Mouse (Mus musculus) midbrain, embryonic 12.5 days (tissue): ENCODE measurements around the gene Syt15. TPM values are rescaled to one million over a fixed set of nuclear protein-coding genes. Genes with fewer than 3 reads are reported as not detected.

ENCODE experiments used
- ATAC-seq: fragments of 200-750 bp; cut with Nextera tagmentation; 2 replicates; pipeline ENCODE4 v1.8.0; 2017; ENCODE audit warnings: low read depth, moderate TSS enrichment, moderate library complexity; ENCODE audit not compliant: low FRiP score
- H3K27ac ChIP-seq: fragments of 300-500 bp; sonication (generic); replicated peaks from 2 replicates; pipeline ENCODE4 v1.5.1; 2016; ENCODE audit warnings: mild to moderate bottlenecking
- H3K27me3 ChIP-seq: fragments of 300-500 bp; sonication (generic); 2 replicates; pipeline ENCODE4 v1.6.1; 2016; ENCODE audit warnings: mild to moderate bottlenecking
- H3K36me3 ChIP-seq: fragments of 300-500 bp; sonication (generic); 2 replicates; pipeline ENCODE4 v1.6.1; 2016
- H3K4me1 ChIP-seq: fragments of 300-500 bp; sonication (generic); 2 replicates; pipeline ENCODE4 v1.6.1; 2016
- H3K4me2 ChIP-seq: fragments of 300-500 bp; sonication (generic); replicated peaks from 2 replicates; pipeline ENCODE4 v1.6.1; 2016; ENCODE audit warnings: mild to moderate bottlenecking, moderate library complexity
- H3K4me3 ChIP-seq: fragments of 300-500 bp; sonication (generic); 2 replicates; pipeline ENCODE4 v1.5.1; 2016; ENCODE audit warnings: mild to moderate bottlenecking
- H3K9ac ChIP-seq: fragments of 300-500 bp; sonication (generic); replicated peaks from 2 replicates; pipeline ENCODE4 v1.6.1; 2016; ENCODE audit warnings: mild to moderate bottlenecking, moderate library complexity
- H3K9me3 ChIP-seq: fragments of 300-500 bp; sonication (generic); 2 replicates; pipeline ENCODE4 v1.6.1; 2016; ENCODE audit warnings: mild to moderate bottlenecking
- WGBS: fragments of 180-500 bp; shearing (Covaris S2); methylation state at CpG from one replicate; pipeline ENCODE4 v1.1.7; 2016; 5-methylcytosine and 5-hydroxymethylcytosine counted together
- polyA plus RNA-seq: library from polyadenylated mRNA; unstranded; fragments of >200 nt; fragmentation: Nextera tagmentation; extraction: Ambion mirVana; gene quantifications from 2 replicates; pipeline ENCODE4 v1.2.1, GENCODE M21; 2016

Syt15 gene
- polyA plus RNA-seq = 0.46 and 0.52 TPM in 2 replicates

DNA sequence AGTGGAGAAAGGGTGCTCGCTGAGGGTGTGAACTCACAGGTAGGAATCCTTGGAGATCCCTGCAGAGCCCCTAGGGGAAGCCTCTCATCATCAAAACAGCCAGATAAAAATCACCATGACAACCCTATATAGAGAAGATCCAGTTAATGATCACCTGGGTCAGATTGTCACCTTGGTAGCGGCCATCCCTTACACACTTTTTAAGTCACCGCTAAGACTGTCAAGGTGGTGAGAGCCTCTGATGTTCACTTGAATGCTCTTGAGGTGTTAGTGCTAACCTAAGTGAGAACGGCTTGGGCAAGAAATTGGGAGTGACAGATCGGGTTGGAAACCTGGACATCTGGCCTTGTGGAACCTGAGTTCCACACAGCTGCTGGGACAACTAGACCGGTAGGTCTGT lies at the start of gene Syt15:
Syt15 (plus strand) TSS at position 301 of the 400 bp plus-strand sequence.
- peak within 1 kb of the TSS; percentile 27 for H3K4me3 ChIP-seq

DNA sequence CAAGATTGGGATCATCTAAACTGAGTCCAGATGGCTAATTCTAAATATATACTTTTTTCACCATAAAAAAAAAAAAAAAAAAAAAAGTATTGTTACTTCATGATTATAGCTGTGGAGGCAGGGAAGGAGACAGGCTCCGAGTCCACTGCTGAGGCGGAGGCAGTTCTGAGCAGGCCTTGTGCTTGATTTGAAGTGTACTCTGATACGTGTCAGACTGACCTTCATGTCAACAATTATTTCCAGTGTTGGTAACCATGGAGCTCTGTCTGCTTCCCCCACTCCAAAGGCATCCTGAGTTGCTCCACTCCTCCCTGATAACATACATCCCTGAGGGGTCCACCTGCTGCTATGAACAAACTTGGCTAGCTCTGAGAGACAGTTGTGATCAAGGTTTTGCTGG lies 48.3 kb upstream of the Syt15 start:
- Histone ChIP-seq H3K4me2 (no peak overlapping the region), H3K36me3 (no peaks in the 10 kb centered on the region), H3K27ac (no peak overlapping the region), H3K9ac (no peak overlapping the region), H3K27me3 (no peaks in the 10 kb centered on the region), H3K4me1 (no peaks in the 10 kb centered on the region), H3K4me3 (no peak overlapping the region), H3K9me3 (no peaks in the 10 kb centered on the region)
- 90% methylated on average over 3 of the region's 3 CpGs for whole genome bisulfite sequencing
- no peak for ATAC-seq

More for the DNA sequence above, at the start of gene Syt15:
- no peaks in the 10 kb centered on the region for H3K36me3 ChIP-seq
- no peaks in the 10 kb centered on the region for H3K9me3 ChIP-seq
- no peak within 1 kb of the TSS for H3K27ac ChIP-seq
- H3K4me1 ChIP-seq = peaks cover 6% of the 10 kb centered on the region
- peaks cover 35% of the 10 kb centered on the region for H3K27me3 ChIP-seq
- H3K9ac ChIP-seq = no peak within 1 kb of the TSS
- H3K4me2 ChIP-seq = peak within 1 kb of the TSS; percentile 52
- WGBS = 79% methylated on average over 6 of the region's 6 CpGs
- no peak for ATAC-seq

DNA sequence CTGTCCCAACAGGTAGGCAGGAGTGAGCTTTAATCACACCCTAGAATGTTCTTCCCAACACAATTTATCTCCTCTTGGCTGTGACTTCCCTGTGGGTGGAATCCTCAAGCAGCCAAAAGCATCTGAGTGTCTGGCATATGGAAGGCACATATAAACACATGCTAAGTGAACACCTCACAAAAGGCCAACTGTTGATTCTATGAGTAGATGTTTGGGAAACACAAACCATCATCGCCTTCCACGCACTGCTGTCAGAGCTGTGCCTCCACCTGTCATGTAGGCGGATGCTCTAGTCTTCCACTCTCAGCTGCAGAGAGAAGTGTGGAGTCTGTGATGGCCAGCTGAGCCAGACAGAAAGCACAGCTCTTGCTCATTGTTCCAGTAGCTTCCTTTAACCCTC lies 40.0 kb upstream of the Syt15 start:
- Histone ChIP-seq H3K27ac (no peak overlapping the region), H3K9ac (no peak overlapping the region), H3K9me3 (0 out of 2 replicates have a peak, but pooled peaks cover 5% of the 10 kb centered on the region), H3K4me3 (no peak overlapping the region), H3K4me1 (no peaks in the 10 kb centered on the region), H3K4me2 (no peak overlapping the region), H3K36me3 (no peaks in the 10 kb centered on the region), H3K27me3 (no peaks in the 10 kb centered on the region)
- ATAC-seq = no peak
- WGBS = 94% methylated on average over 3 of the region's 3 CpGs

- H3K27ac ChIP-seq = no peak overlapping the region
- H3K9me3 ChIP-seq = 0 out of 2 replicates have a peak, but pooled peaks cover 5% of the 10 kb centered on the region
- ATAC-seq = no peak
- H3K27me3 ChIP-seq = no peaks in the 10 kb centered on the region
- H3K4me3 ChIP-seq = no peak overlapping the region
- no peak overlapping the region for H3K9ac ChIP-seq
- no peaks in the 10 kb centered on the region for H3K4me1 ChIP-seq
- no peak overlapping the region for H3K4me2 ChIP-seq
- no peaks in the 10 kb centered on the region for H3K36me3 ChIP-seq
- WGBS = 85% methylated on average over 1 of the region's 1 CpGs
These were observed 36.3 kb upstream of the Syt15 start for GRCm38 (mm10) chr14:34183101-34183500.

GRCm38 (mm10) chr14:34188629-34189028 lies 30.8 kb upstream of the Syt15 start:
- Histone ChIP-seq H3K4me1 (no peaks in the 10 kb centered on the region), H3K27ac (no peak overlapping the region)
- 65% methylated on average over 5 of the region's 5 CpGs for WGBS

GRCm38 (mm10) chr14:34190361-34190760 lies 29.0 kb upstream of the Syt15 start:
- H3K4me1 ChIP-seq = no peaks in the 10 kb centered on the region
- H3K4me3 ChIP-seq = no peak overlapping the region
- H3K9ac ChIP-seq = no peak overlapping the region
- H3K27ac ChIP-seq = no peak overlapping the region
- 77% methylated on average over 7 of the region's 7 CpGs for WGBS
- 0 out of 2 replicates have a peak, but pooled peaks cover 4% of the 10 kb centered on the region for H3K36me3 ChIP-seq
- H3K4me2 ChIP-seq = no peak overlapping the region
- no peaks in the 10 kb centered on the region for H3K27me3 ChIP-seq
- H3K9me3 ChIP-seq = no peaks in the 10 kb centered on the region
- no peak for ATAC-seq

More at GRCm38 (mm10) chr14:34188629-34189028, 30.8 kb upstream of the Syt15 start:
- H3K4me2 ChIP-seq = no peak overlapping the region
- H3K4me3 ChIP-seq = no peak overlapping the region
- ATAC-seq = no peak
- no peaks in the 10 kb centered on the region for H3K9me3 ChIP-seq
- no peaks in the 10 kb centered on the region for H3K36me3 ChIP-seq
- no peak overlapping the region for H3K9ac ChIP-seq
- H3K27me3 ChIP-seq = no peaks in the 10 kb centered on the region

- Histone ChIP-seq H3K4me3 (no peak overlapping the region), H3K36me3 (0 out of 2 replicates have a peak, but pooled peaks cover 4% of the 10 kb centered on the region), H3K4me1 (no peaks in the 10 kb centered on the region), H3K9ac (no peak overlapping the region), H3K27ac (no peak overlapping the region), H3K4me2 (no peak overlapping the region), H3K9me3 (no peaks in the 10 kb centered on the region), H3K27me3 (no peaks in the 10 kb centered on the region)
- no peak for ATAC-seq
- WGBS = 69% methylated on average over 4 of the region's 4 CpGs
These were observed 25.5 kb upstream of the Syt15 start for GRCm38 (mm10) chr14:34193879-34194278.

DNA sequence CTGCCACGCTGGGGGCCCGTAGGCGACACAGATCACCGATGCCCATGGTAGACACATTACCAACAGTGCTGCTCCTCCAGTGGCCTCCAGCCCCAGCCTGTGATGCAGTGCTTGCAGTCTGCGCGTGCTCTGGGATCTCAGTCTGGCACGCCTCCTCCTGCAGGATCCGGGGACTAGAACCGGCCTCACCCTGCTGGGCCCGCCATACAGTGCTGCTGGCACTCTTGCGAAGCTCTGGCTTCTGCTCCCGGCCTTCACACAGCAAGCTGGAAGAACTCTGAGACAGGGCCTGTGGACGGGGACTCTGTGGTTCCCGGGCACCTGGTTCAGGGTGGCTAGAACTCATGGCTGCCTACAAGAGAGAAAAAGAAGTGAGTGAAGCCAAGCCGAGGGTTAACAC lies 23.9 kb upstream of the Syt15 start:
- H3K27me3 ChIP-seq = peaks cover 13% of the 10 kb centered on the region
- H3K4me1 ChIP-seq = peaks cover under 1% of the 10 kb centered on the region
- no peaks in the 10 kb centered on the region for H3K9me3 ChIP-seq
- no peak overlapping the region for H3K4me2 ChIP-seq
- 88% methylated on average over 15 of the region's 15 CpGs for WGBS
- H3K4me3 ChIP-seq = no peak overlapping the region
- no peak for ATAC-seq
- H3K27ac ChIP-seq = no peak overlapping the region
- H3K9ac ChIP-seq = no peak overlapping the region
- 0 out of 2 replicates have a peak, but pooled peaks cover 4% of the 10 kb centered on the region for H3K36me3 ChIP-seq

DNA sequence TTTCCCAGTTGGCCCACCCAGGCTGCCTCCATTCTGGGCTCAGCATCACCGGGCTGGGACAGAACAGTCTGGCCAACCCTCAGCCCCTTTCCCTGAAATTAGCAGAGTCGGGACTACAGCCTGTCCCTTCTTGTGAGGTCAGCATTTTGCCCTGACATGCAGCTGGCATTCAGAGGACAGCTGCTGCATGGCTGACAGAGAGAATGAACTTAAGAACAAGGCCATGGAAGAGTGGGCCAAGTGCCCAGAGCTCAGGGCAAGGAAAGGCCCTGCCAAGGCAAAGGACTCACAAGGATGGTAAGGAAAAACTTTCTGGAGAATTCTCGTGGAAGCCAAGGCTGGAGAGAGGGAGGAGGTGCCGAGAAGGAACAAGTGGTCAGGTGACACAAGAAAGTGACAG lies 22.7 kb upstream of the Syt15 start:
- Histone ChIP-seq H3K9me3 (no peaks in the 10 kb centered on the region), H3K27ac (no peak overlapping the region), H3K4me1 (peaks cover 5% of the 10 kb centered on the region), H3K4me2 (no peak overlapping the region), H3K4me3 (no peak overlapping the region), H3K27me3 (peaks cover 18% of the 10 kb centered on the region), H3K9ac (no peak overlapping the region), H3K36me3 (0 out of 2 replicates have a peak, but pooled peaks cover 4% of the 10 kb centered on the region)
- 61% methylated on average over 4 of the region's 4 CpGs for WGBS
- ATAC-seq = no peak

- Histone ChIP-seq H3K9me3 (no peaks in the 10 kb centered on the region), H3K27ac (peak overlapping the region; percentile 56), H3K27me3 (peaks cover 22% of the 10 kb centered on the region), H3K9ac (peak overlapping the region; percentile 71), H3K4me3 (peak overlapping the region; percentile 81), H3K4me1 (peaks cover 5% of the 10 kb centered on the region), H3K4me2 (peak overlapping the region; percentile 94), H3K36me3 (no peaks in the 10 kb centered on the region)
- ATAC-seq = peak; percentile 81
- WGBS = 1% methylated on average over 19 of the region's 19 CpGs
These were observed 18.6 kb upstream of the Syt15 start for GRCm38 (mm10) chr14:34200738-34201230.

- WGBS = 6% methylated on average over 31 of the region's 52 CpGs
- Histone ChIP-seq H3K4me3 (peak within 1 kb of the TSS; percentile 81), H3K9me3 (no peaks in the 10 kb centered on the region), H3K4me1 (peaks cover 5% of the 10 kb centered on the region), H3K9ac (peak within 1 kb of the TSS; percentile 71), H3K27me3 (peaks cover 22% of the 10 kb centered on the region), H3K4me2 (peak within 1 kb of the TSS; percentile 94), H3K36me3 (no peaks in the 10 kb centered on the region), H3K27ac (peak within 1 kb of the TSS; percentile 56)
- ATAC-seq = peak; percentile 81
These were observed 18.0 kb upstream of the Syt15 start, which contains the start of gene Gprin2 for GRCm38 (mm10) chr14:34201231-34202035. Gene Gprin2 (minus strand): TSS chr14:34201653.

DNA sequence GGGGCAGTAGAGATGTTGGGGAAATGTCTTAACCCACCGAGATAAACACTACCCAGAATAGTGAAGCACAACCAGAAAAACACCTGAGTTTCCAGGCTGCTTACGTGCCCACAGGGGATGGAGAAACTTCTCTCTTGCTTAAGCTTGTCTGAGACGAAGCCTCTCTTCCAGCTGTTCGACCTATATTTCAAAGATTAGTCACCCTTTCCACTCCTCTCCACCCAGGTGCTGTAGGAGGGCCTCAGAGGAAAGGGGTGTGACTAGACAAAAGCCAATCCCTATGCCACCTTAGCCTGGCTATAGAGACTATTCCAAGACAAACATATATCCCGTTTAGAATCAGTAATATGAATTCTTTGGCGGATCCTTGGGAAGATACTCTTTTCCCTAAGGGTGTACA lies 11.4 kb upstream of the Syt15 start:
- 83% methylated on average over 6 of the region's 6 CpGs for WGBS
- H3K4me2 ChIP-seq = no peak overlapping the region
- H3K4me3 ChIP-seq = no peak overlapping the region
- no peaks in the 10 kb centered on the region for H3K27me3 ChIP-seq
- no peaks in the 10 kb centered on the region for H3K9me3 ChIP-seq
- H3K27ac ChIP-seq = no peak overlapping the region
- H3K4me1 ChIP-seq = no peaks in the 10 kb centered on the region
- no peak overlapping the region for H3K9ac ChIP-seq
- no peaks in the 10 kb centered on the region for H3K36me3 ChIP-seq
- ATAC-seq = no peak
